Mouse (Mus musculus): ENCODE results near the gene Galnt10. TPM values are rescaled to one million over a fixed set of nuclear protein-coding genes. Genes with fewer than 3 reads are reported as not detected.

The Galnt10 gene
- polyA plus RNA-seq, 1 experiment from 2014 or later = 19.3 TPM

DNA sequence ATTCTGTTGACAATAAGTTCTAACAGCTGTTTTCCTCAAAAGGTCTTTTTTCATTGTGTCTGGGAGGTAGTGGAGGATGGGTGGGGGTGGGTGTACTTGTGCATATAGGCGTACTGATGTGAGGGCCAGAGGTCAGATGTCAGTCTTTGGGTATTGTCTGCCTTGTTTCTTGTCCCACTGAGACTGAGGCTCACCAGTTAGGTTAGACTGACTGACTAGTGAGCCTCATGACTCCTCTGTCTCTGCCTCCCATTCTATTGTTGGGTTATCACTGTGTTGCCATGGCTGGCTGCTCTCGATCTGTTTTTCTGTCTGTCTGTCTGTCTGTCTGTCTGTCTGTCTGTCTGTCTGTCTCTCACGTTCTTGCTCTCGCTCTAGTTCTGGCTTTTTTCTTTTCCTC is 9.1 kb downstream of the Galnt10 start:
- H3K36me3 ChIP-seq = no peaks in the 10 kb centered on the region
- 58% methylated on average over 4 of the region's 4 CpGs for WGBS

DNA sequence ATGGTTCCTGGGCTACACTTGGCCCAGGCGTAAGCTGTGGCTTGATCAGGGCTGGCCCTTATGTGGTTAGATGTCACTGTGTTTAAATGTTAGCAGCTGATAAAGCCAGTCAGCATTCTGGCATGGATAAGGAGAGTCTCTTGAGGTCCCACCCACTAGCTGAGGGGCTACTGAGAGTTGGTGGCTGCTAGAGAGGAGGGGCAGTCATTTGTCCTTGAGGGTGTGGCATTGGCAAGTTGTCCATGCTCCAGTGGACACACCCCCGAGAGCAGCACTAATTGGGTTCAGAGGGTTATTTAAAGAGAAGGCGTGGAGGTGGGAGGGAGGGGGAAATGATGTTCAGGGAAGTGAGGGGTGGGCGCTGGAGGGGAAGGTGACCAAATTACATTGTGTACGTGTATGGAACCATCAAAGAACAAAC is 9.7 kb downstream of the Galnt10 start:
- no peaks in the 10 kb centered on the region for H3K27me3 ChIP-seq (replicated peaks)
- no peak overlapping the region for H3K27ac ChIP-seq
- 47% methylated on average over 5 of the region's 5 CpGs for WGBS
- no peak overlapping the region for H3K4me3 ChIP-seq (replicated peaks)
- H3K4me2 ChIP-seq (replicated peaks) = no peak overlapping the region
- H3K36me3 ChIP-seq = no peaks in the 10 kb centered on the region
- no peaks in the 10 kb centered on the region for H3K9me3 ChIP-seq
- no peak overlapping the region for H3K9ac ChIP-seq
- peaks cover 48% of the 10 kb centered on the region for H3K4me1 ChIP-seq (replicated peaks)
- peak; percentile 72 for ATAC-seq

More for the DNA sequence above, 9.1 kb downstream of the Galnt10 start:
- Histone ChIP-seq H3K4me2 (replicated peaks) (no peak overlapping the region), H3K9me3 (no peaks in the 10 kb centered on the region), H3K4me1 (replicated peaks) (peaks cover 48% of the 10 kb centered on the region), H3K27me3 (replicated peaks) (no peaks in the 10 kb centered on the region), H3K9ac (no peak overlapping the region), H3K27ac (no peak overlapping the region), H3K4me3 (replicated peaks) (no peak overlapping the region)
- no peak for ATAC-seq

DNA sequence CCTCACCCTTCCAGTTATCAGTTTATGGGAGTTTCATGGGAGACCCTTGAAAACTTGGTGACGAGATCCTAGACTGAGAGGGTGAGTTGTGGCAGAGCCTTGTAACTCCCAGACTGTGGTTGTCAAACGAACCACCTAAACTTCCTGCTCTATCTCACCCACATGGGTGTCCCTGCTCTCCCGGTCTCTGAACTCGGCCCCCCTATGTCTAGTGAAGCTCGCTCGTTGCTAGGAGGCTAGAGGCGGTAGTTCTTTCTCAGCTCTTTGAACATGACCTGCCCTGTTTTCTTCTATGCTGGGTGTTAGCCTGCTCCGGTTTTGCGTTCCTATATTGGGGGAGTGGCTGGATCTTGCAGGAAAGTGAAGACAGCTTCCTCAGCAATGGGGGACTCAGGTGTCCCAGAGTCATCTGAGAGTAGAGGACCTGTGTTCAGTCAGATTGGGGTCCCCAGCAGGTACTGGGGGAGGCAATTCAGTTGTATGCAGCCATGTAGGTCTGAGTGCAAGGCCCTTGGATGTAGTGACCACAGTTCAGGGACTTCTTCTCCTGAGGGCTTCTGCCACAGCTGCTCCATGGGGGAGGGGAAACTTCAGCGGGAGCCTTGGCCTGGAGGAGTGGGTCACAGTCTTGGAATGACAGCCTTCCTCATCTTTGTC is 10.6 kb downstream of the Galnt10 start:
- H3K36me3 ChIP-seq = no peaks in the 10 kb centered on the region
- no peak overlapping the region for H3K4me3 ChIP-seq (replicated peaks)
- H3K27ac ChIP-seq = peak overlapping the region; percentile 40; the same call in 1 of the 2 replicates
- no peaks in the 10 kb centered on the region for H3K27me3 ChIP-seq (replicated peaks)
- WGBS = 56% methylated on average over 10 of the region's 10 CpGs
- ATAC-seq = no peak
- no peak overlapping the region for H3K9ac ChIP-seq
- H3K9me3 ChIP-seq = no peaks in the 10 kb centered on the region
- H3K4me2 ChIP-seq (replicated peaks) = no peak overlapping the region
- peaks cover 48% of the 10 kb centered on the region for H3K4me1 ChIP-seq (replicated peaks)

DNA sequence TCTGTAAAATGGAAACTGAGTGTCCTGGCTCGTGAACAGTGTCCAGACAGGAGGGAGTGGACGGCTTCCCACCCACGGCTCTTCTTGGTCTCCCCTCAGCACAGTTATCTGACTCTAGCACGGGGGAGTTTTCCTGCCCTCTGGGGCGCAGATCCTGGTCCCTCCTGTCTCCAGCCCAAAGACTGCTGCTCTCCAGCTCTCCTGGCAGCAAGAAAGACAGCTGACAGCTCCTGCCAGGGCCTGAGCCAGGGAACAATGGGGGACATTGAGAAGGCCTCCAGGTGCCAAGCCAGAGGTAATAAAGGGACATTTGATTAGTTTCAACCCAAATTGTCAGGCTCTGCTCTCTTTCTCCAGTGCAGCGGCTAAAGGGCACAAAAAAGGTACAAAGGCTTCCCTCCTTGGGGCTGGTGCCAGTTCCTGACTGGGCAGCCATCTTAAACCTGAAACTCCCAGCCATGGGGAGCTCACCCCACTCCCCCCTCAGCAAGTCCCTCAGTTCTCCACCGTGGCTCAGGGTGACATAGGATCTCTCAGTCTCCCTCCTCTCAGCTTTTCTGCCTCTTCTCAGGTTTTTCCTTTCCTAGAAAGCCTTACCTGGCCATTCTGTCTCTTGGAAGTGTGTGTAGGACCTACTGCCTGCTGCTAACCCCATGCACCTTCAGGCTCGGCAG is 11.5 kb downstream of the Galnt10 start:
- H3K9ac ChIP-seq = no peak overlapping the region

DNA sequence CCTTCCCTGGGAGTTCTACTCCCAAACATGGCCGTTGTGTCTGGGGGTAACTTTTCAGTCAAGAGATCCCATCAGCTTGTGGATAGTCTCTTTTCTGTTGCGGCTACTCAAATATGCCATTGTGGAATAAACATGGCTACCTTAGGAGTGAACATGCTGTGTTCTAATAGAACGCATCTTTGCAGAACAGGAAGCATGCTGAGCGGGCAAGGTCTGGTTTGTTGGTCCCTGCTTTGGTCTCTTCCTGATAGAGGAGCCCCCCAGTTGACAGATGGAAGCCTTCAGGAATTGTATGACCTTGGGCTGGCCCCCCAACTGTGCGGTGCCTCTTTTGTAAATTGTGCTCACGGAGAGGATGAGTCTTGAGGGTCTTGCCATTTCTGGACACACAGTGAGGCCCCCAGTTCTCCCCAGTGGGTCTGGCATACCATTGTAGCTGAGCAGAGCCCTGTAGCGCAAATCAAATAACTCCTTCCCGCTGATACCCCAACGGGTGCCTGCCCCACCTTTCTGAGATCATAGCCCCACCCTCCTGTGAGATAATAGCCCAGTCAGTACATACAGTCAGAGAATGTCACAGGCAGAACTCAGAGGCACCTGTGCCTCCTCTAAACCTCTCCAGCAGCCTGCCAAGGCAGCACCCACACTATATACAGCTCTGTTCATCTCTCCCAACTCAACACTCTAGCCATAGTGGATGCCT is 12.3 kb downstream of the Galnt10 start:
- no peaks in the 10 kb centered on the region for H3K36me3 ChIP-seq
- no peaks in the 10 kb centered on the region for H3K9me3 ChIP-seq
- H3K9ac ChIP-seq = no peak overlapping the region
- H3K27ac ChIP-seq = no peak overlapping the region
- no peak overlapping the region for H3K4me2 ChIP-seq (replicated peaks)
- 68% methylated on average over 9 of the region's 9 CpGs for WGBS
- H3K27me3 ChIP-seq (replicated peaks) = no peaks in the 10 kb centered on the region
- peak; percentile 64 for ATAC-seq
- H3K4me3 ChIP-seq (replicated peaks) = no peak overlapping the region
- H3K4me1 ChIP-seq (replicated peaks) = peaks cover 34% of the 10 kb centered on the region

More for the DNA sequence above, 11.5 kb downstream of the Galnt10 start:
- peaks cover 40% of the 10 kb centered on the region for H3K4me1 ChIP-seq (replicated peaks)
- no peak overlapping the region for H3K4me3 ChIP-seq (replicated peaks)
- no peaks in the 10 kb centered on the region for H3K9me3 ChIP-seq
- H3K36me3 ChIP-seq = no peaks in the 10 kb centered on the region
- H3K4me2 ChIP-seq (replicated peaks) = no peak overlapping the region
- no peaks in the 10 kb centered on the region for H3K27me3 ChIP-seq (replicated peaks)
- 0 out of 2 replicates have a peak overlapping the region, but pooled peaks have one; percentile 7 for H3K27ac ChIP-seq
- ATAC-seq = no peak
- 69% methylated on average over 8 of the region's 8 CpGs for WGBS

DNA sequence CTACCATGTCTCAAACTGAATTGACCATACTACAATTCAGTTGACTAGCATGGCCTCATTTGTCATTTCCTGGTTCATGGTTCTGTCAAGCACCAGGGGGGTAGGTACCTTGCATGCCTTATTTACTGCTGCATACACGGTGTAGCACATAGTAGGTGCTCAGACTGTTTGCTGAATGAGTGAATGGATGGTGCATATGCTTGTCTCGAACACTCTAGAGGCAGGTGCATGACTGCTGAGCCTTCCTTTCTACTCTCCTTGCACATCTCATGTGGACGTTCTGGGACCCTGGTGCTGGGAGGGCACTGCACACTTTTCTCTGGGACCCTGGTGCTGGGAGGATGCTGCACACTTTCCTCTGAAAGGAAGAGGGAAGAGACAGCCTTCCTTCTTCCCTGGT is 13.0 kb downstream of the Galnt10 start:
- Histone ChIP-seq H3K9me3 (no peaks in the 10 kb centered on the region), H3K36me3 (no peaks in the 10 kb centered on the region), H3K4me3 (replicated peaks) (no peak overlapping the region), H3K27me3 (replicated peaks) (no peaks in the 10 kb centered on the region), H3K4me2 (replicated peaks) (no peak overlapping the region), H3K4me1 (replicated peaks) (peaks cover 35% of the 10 kb centered on the region), H3K9ac (no peak overlapping the region), H3K27ac (no peak overlapping the region)
- no peak for ATAC-seq
- 87% methylated on average over 3 of the region's 3 CpGs for WGBS

DNA sequence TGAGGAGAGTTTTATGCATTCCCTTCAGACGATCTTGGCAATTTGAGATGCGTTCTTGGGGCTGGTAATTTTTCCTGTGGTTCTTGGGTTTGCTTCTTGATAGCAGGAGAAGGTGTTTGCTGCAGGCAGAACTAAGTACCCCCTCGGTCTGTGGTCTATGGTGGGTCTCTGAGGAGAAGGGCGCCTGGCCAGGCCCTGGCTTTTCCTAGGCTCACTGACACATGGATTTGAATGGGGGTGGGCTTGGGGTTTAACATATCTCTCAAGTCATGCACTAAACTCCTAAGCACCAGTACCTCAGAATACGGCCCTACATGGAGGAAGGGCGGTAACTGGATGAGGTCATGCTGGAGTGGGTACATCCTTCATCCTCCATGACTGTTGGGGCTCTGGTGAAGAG is 13.5 kb downstream of the Galnt10 start:
- Histone ChIP-seq H3K4me2 (replicated peaks) (no peak overlapping the region), H3K4me1 (replicated peaks) (peaks cover 33% of the 10 kb centered on the region), H3K9me3 (no peaks in the 10 kb centered on the region), H3K27me3 (replicated peaks) (no peaks in the 10 kb centered on the region), H3K36me3 (no peaks in the 10 kb centered on the region), H3K9ac (no peak overlapping the region), H3K4me3 (replicated peaks) (no peak overlapping the region), H3K27ac (no peak overlapping the region)
- no peak for ATAC-seq
- WGBS = 92% methylated on average over 6 of the region's 6 CpGs

DNA sequence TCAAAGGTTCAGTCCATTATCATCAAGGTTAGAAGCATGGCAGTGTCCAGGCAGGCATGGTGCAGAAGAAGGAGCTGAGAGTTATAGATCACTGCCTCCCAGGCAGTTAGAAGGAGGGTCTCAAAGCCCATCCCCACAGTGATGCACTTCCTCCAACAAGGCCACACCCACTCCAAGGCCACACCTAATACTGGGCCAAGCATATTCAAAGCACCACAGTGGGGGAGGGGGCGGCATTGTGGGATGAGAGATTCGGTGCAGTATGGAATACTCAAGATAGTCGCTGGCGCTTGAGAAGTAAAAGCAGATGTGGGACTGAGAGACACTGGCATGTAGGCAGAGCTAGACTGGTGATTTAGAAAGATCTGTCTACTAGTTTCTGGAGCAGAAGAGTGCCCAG is 14.9 kb downstream of the Galnt10 start:
- H3K9ac ChIP-seq = no peak overlapping the region
- no peak for ATAC-seq
- H3K9me3 ChIP-seq = no peaks in the 10 kb centered on the region
- WGBS = 94% methylated on average over 4 of the region's 4 CpGs
- H3K27ac ChIP-seq = no peak overlapping the region
- H3K27me3 ChIP-seq (replicated peaks) = no peaks in the 10 kb centered on the region
- H3K4me2 ChIP-seq (replicated peaks) = no peak overlapping the region
- peaks cover 29% of the 10 kb centered on the region for H3K4me1 ChIP-seq (replicated peaks)
- no peaks in the 10 kb centered on the region for H3K36me3 ChIP-seq
- H3K4me3 ChIP-seq (replicated peaks) = no peak overlapping the region

DNA sequence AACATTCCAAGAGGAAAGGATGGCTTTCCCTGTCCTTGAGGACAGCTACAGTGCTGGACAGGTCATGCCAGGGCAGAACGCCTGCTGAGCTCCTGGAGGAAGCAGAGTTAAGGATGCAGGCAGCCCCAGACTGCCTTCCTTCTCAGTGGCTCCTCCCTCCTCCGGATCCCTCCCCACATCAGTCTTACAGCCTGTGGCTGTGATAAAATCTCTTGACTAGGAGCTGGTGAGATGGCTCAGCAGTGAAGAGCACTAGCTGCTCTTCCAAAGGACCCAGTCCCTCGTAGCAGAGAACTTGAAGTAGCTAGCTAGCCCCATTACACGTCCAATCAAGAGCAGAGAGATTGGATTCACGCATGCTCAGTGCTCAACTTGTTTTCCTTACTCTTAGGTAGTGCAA is 15.6 kb downstream of the Galnt10 start:
- no peak for ATAC-seq
- no peak overlapping the region for H3K4me3 ChIP-seq (replicated peaks)
- 55% methylated on average over 5 of the region's 5 CpGs for WGBS
- H3K27ac ChIP-seq = no peak overlapping the region
- no peaks in the 10 kb centered on the region for H3K27me3 ChIP-seq (replicated peaks)
- H3K9me3 ChIP-seq = no peaks in the 10 kb centered on the region
- H3K9ac ChIP-seq = no peak overlapping the region
- peaks cover 22% of the 10 kb centered on the region for H3K4me1 ChIP-seq (replicated peaks)
- no peak overlapping the region for H3K4me2 ChIP-seq (replicated peaks)
- H3K36me3 ChIP-seq = no peaks in the 10 kb centered on the region

DNA sequence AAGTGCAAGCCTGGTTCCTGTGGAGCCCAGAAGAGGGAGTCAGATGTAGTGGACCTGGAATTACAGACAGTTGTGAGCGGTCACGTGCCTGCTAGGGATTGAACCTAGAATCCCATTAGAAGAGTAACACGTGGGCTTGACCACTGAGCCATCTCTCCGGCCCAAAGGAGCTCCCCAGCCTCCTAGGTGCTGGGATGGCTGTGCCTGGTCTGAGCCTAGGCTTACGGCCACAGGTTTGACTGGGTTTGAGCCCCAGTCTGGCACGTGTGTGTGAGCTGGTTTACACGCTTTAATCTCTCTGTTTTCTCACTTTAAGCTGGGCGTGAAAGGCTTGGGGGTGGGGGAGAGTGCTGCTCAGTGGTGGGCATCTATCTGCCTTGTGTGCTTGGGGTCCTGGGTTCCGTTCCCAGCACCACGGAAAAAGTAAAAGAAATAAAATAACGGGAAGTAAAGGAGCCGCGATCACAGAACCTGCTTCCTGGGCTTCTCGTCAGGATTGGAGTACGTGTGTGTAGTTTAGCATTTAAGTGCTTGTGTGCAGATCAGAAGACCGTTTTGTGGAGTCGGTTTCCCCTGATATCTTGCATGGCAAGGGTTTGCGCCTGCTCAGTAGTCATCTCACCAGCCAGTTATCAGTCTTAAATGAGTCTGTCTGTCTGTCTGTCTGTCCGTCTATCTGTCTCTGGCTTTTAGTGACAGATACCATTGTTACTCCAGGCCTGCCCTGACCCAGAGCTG is 16.4 kb downstream of the Galnt10 start:
- WGBS = 91% methylated on average over 19 of the region's 19 CpGs
- H3K4me3 ChIP-seq (replicated peaks) = no peak overlapping the region
- no peak for ATAC-seq
- no peak overlapping the region for H3K4me2 ChIP-seq (replicated peaks)
- no peaks in the 10 kb centered on the region for H3K27me3 ChIP-seq (replicated peaks)
- no peaks in the 10 kb centered on the region for H3K36me3 ChIP-seq
- no peak overlapping the region for H3K27ac ChIP-seq
- no peaks in the 10 kb centered on the region for H3K9me3 ChIP-seq
- no peak overlapping the region for H3K9ac ChIP-seq
- peaks cover 16% of the 10 kb centered on the region; the same call in 1 of the 2 replicates for H3K4me1 ChIP-seq (replicated peaks)

DNA sequence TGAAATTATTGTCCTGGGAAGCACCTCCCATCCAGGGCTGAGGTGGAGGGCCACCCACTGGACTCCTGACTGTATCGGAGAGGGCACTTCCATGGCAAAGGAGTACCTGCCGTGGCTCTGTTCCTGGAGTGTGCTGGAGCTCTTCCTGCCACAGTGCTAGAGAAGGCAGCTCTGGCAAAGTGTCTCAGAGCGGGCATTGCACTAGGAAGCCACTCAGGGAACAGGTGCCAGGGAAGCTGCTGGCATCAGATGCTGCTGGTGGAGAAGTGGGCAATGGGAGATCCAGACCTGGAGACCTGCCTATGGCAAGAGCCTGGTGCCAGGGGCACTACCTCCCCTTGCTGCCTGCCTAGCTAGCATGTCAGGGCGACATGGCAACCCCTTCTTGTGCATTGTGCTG is 17.0 kb downstream of the Galnt10 start:
- WGBS = 87% methylated on average over 4 of the region's 4 CpGs
- Histone ChIP-seq H3K9ac (no peak overlapping the region), H3K27ac (no peak overlapping the region), H3K4me1 (replicated peaks) (peaks cover 10% of the 10 kb centered on the region; the same call in 1 of the 2 replicates), H3K27me3 (replicated peaks) (no peaks in the 10 kb centered on the region), H3K4me2 (replicated peaks) (no peak overlapping the region), H3K4me3 (replicated peaks) (no peak overlapping the region), H3K36me3 (no peaks in the 10 kb centered on the region), H3K9me3 (no peaks in the 10 kb centered on the region)
- ATAC-seq = no peak

DNA sequence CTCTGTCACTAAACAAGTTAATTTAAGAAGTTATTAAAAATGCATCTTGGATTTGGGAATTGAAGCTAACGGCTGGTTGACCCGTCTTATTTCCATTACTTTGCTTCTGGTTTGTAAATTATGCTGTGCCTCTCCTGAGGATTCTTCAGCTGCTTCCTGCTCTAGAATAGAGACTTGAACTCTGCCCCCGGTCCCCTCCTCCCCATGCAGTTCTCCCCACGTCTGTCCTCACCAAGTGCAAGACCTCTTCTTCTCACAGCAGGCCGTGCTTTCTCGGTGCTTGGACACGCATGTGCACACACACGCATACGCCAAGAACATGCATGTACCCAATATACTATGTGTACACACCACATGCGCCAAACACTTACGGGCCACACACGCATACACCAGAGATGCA is 18.0 kb downstream of the Galnt10 start:
- Histone ChIP-seq H3K4me1 (replicated peaks) (peaks cover 6% of the 10 kb centered on the region), H3K36me3 (no peaks in the 10 kb centered on the region), H3K27ac (no peak overlapping the region), H3K4me2 (replicated peaks) (no peak overlapping the region), H3K4me3 (replicated peaks) (no peak overlapping the region), H3K9ac (no peak overlapping the region), H3K9me3 (no peaks in the 10 kb centered on the region), H3K27me3 (replicated peaks) (no peaks in the 10 kb centered on the region)
- no peak for ATAC-seq
- whole genome bisulfite sequencing = 74% methylated on average over 12 of the region's 12 CpGs

Measured in intestine, embryonic 15.5 days (tissue).